Mouse (Mus musculus): Measurements from ENCODE around the gene Phf21a.
"Not testable (repeated sequence)": the region's sequence is repeated elsewhere in the genome, so short reads cannot be mapped to it uniquely, and the experiment has no call there.

The Phf21a gene

GRCm38 (mm10) chr2:92082196-92082595 is 10.7 kb upstream of the Phf21a start:
- DNase-seq (ENCODE audit: low spot score in 2 of 2): no peak

DNA sequence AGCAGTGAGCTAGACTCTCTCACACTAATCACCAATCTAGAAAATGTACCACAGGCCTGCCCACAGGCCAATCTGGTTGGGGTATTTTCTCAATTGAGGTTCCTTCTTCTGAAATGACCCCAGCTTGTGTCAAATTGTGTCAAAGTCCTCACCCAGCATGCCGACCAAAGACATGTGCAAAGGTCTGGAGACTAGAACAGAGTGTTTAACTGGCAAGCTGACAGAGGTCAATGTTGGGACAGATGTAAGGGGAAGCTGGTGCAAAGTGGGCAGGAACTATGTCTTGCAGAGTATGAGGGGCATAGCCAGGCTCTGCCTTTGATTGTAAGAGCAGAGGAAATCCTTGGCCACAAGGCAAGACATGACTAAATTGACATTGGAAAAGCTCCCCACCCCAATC is 7.2 kb upstream of the Phf21a start:
- no peak for DNase-seq (ENCODE audit: low spot score in 2 of 2)

DNA sequence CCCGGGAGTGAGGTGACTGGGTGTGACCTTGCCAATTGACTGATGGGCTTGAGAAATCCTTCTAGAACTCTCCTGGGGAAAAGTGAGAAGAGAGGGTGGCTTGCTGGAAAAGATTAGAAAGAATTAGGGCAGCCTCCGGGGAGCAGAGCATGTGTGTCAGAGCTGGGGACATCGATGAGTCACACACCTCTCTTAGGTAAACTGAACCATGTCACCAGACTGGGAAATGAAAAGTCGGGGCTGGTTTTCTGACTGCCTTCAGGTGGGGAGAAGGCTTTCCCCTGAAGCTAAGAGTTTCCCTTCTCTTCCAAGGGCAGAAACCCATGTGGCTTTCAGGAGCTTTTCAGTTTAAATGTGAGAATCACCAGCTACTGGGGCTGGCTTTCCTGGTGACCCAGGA is 5.9 kb upstream of the Phf21a start:
- no peak for DNase-seq (ENCODE audit: low spot score in 2 of 2)

DNA sequence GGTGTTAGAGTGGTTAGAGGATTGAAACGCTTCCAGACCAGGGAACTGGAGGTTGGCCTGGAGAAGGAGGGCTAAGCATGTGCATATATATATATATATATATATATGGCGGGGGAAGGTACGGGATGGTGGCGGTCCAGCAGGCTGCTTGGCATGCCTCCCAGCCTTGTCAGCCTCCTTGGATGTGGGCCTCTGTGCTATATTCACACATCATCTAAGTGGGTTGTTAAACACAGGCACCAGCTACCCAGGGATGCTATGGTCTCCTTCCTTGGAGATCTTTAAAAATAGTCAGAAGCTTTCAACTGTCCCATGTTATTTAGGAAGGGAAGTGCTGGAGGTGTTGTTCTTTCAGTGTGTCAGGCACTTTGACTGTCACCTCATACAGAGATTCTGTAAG is 3.1 kb upstream of the Phf21a start:
- no peak for DNase-seq (ENCODE audit: low spot score in 2 of 2)

DNA sequence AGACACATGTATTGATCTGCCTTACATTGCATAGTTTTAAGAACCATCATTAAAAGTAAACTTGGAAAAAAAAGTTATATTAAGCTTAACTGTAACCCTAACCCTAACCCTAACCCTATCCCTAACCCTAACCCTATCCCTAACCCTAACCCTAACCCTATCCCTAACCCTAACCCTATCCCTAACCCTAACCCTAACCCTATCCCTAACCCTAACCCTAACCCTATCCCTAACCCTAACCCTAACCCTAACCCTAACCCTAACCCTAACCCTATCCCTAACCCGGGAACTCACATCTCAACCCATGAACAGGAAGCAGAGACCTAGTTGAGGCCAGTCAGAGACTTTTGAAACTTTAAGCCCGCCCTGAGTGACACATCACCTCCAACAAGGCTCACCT is 586 bp downstream of the Phf21a start:
- not testable (repeated sequence) for DNase-seq (ENCODE audit: low spot score in 2 of 2)

GRCm38 (mm10) chr2:92094078-92094477 is 1.2 kb downstream of the Phf21a start:
- DNase-seq (ENCODE audit: low spot score in 2 of 2): no peak

DNA sequence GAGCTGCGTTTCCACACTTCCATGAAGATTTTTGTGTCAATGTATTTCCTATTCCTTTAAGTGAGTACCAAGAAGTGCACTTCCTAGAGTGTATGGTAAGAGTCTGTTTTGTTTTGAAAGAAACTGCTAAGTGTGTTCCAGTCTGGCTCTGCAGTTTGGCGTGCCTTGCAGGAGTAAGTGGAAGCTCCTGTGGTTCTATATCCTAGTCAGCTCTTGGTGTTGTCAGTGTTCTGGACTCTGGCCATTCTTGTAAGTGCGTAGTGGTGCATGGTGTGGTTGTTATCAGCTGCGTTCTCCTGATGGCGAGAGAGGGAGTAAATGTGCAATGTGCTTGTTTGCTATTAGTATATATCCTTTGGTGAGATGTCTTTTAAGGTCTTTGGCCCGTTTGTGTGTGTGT is 7.9 kb downstream of the Phf21a start:
- DNase-seq (ENCODE audit: low spot score in 2 of 2): no peak

GRCm38 (mm10) chr2:92124523-92124922 is 31.6 kb downstream of the Phf21a start:
- DNase-seq (ENCODE audit: low spot score in 2 of 2): no peak

GRCm38 (mm10) chr2:92125330-92125729 is 32.4 kb downstream of the Phf21a start:
- DNase-seq (ENCODE audit: low spot score in 2 of 2): no peak

- no peak for DNase-seq (ENCODE audit: low spot score in 2 of 2)
These were observed 37.2 kb downstream of the Phf21a start for GRCm38 (mm10) chr2:92130071-92130470.

GRCm38 (mm10) chr2:92138736-92139135 is 45.8 kb downstream of the Phf21a start:
- DNase-seq (ENCODE audit: low spot score in 2 of 2): no peak

- no peak for DNase-seq (ENCODE audit: low spot score in 2 of 2)
These were observed 46.4 kb downstream of the Phf21a start for GRCm38 (mm10) chr2:92139365-92139764.

- no peak for DNase-seq (ENCODE audit: low spot score in 2 of 2)
These were observed 47.5 kb downstream of the Phf21a start for GRCm38 (mm10) chr2:92140383-92140782.

GRCm38 (mm10) chr2:92141073-92141472 is 48.2 kb downstream of the Phf21a start:
- no peak for DNase-seq (ENCODE audit: low spot score in 2 of 2)

GRCm38 (mm10) chr2:92143932-92144331 is 51.0 kb downstream of the Phf21a start:
- no peak for DNase-seq (ENCODE audit: low spot score in 2 of 2)

DNA sequence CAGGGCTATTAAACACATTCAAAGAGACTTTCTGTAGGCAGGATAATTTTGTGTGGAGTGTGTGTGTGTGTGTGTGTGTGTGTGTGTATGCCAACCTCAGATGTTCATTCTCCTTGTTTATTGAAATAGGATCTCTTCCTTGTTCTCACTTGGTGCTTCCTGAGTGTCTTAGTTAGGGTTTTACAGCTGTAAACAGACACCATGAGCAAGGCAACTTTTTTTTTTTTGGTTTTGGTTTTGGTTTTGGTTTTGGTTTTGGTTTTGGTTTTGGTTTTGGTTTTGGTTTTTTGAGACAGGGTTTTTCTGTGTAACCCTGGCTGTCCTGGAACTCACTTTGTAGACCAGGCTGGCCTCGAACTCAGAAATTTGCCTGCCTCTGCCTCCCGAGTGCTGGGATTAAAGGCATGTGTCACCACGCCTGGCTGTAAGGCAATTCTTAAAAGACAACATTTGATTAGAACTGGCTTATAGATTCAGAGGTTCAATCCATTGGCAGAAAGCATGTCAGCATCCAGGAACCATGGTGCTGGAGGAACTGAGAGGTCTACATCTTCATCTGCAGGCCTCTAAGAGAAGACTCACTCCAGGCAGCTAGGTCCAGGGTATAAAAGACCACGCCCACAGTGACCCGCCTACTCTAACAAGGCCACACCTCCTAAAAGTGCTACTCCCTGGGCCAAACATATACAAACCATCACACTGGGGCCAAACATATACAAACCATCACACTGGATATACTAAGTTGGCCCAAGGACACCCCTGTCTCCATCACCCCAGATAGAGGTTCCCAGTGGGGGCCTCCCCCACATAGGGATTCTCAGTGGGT is 55.2 kb downstream of the Phf21a start:
- not testable (repeated sequence) for DNase-seq (ENCODE audit: low spot score in 2 of 2)

DNA sequence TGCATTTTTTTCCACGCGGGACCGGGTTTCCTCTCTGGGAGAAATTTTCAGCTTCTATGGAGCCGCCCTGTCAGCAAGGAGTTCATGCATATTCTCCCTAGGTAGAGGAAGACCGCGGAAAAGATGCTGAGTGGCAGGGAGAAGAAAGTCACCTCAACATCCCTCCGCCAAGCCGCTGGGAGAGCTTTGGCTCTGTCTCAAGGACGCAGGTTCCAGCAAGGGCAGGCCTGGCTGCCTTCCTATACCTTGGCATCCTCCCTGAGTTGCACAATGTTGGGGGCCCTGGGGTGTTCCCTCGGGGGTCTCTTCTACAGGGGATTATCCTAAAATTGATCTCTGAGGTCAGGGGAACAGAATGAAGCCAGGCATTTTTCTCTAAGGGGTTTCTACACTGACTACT is 71.4 kb downstream of the Phf21a start:
- no peak for DNase-seq (ENCODE audit: low spot score in 2 of 2)

GRCm38 (mm10) chr2:92166950-92167349 is 74.0 kb downstream of the Phf21a start:
- no peak for DNase-seq (ENCODE audit: low spot score in 2 of 2)

DNA sequence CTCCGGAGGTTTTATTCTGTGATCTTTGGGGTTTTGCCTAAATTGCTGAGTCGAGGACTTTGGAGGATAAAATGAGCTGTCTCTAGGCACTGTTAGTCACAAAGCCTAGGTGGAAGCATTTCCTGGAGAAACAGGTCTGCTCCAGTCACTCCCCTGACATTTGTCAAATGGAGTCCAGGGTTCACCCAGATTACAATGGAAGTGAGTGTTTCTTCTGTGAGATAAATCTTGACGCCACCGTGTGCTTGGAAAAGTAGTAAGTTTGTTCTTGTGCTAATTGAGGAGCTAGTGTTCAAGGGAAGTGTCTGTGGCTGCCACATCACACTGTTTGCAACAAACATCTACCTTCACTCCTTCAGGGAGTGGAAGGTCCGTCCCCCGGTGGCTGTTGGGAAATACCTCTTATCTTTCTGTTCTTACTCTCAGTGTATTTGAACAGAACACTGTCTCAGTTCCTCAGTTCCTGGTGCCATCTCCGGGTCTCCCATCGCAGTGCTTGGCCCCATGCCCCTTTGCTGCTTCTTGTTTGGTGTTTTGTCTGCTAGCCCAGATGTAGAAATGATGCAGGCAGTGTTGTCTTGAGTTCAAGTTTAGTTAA is 78.2 kb downstream of the Phf21a start:
- DNase-seq (ENCODE audit: low spot score in 2 of 2): no peak

DNA sequence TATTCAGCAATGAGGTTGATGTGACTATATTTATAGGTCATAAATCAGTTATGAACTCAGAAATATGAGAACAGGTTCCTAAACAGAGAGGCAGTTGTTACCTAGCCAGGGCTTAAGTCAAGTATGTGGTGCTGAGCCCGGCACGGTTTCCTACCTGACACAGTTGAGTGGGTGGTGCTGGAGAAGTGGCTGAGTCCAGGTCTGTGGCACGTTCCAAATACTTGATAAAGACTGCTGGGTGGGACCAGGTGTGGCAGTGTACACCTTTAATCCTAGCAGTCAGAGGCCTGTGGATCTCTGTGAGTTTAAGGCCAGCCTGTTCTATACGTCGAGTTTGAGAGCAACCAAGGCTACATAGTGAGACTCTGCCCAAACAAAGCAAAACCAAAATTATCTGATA is 79.4 kb downstream of the Phf21a start:
- DNase-seq (ENCODE audit: low spot score in 2 of 2): no peak

- DNase-seq (ENCODE audit: low spot score in 2 of 2): no peak
These were observed 80.3 kb downstream of the Phf21a start for GRCm38 (mm10) chr2:92173186-92173585.

DNA sequence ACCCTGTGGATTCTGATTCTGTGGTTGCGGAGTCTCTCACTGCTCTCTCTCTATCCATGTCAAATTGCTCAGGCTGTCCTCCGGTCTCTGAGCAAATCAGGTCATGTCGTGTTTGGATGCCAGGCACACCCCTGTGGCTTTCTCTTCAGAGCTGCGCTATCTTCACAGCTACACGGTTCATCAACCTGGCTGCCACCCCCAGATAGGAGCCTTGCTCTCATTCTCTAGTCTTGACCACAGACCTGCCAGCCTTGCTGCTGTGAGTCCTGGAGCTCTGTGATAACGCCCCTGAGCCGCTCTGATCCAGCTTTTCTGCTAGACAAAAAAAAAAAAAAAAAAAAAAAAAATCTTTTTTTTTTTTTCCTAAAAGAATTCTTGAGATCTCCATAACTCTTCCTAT is 81.3 kb downstream of the Phf21a start:
- DNase-seq (ENCODE audit: low spot score in 2 of 2): no peak

DNA sequence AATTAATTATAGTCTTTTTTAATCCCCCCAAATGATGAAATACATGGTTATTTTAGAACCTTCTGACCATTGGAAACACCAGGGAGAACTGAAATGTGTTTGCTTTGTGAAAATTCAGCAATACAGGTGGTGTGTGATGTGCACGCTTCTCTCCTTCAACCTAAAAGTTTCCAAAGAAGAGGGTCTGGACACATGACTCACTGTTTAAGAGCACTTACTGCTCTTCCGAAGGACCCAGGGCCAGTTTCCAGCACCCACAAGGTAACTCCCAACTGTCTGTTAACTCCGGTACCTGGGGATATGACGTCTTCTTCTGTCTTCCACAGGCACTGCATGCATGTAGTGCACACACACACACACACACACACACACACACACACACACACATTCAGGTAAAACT is 82.1 kb downstream of the Phf21a start:
- DNase-seq (ENCODE audit: low spot score in 2 of 2): no peak

DNA sequence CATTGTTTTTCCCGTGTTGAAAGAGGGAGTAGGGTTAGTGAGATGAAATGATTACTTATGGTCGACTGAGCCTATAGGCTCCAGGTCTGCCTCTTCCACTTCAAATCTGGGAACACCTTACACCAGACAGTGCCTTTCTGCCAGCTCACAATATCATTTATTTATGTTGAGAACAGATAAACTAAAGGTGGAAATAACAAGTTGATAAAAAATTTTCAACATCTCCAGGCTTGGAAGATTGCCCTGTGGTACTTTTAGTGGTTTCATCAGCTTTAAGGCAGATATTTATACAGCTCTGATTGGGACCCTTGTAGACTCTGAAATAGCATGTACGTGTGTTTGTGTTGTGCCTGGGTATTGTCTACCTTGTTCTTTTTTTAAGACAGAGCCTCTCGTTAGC is 83.4 kb downstream of the Phf21a start:
- DNase-seq (ENCODE audit: low spot score in 2 of 2): no peak
